Mouse (Mus musculus) hindbrain, embryonic 14.5 days (tissue): ENCODE measurements around the gene Fpgs. TPM values are rescaled to one million over a fixed set of nuclear protein-coding genes. Genes with fewer than 3 reads are reported as not detected.

Source experiments
- ATAC-seq: fragments of 200-750 bp; cut with Nextera tagmentation; 2 replicates; pipeline ENCODE4 v1.8.0; 2017; ENCODE audit warnings: moderate number of reproducible peaks, mild to moderate bottlenecking, moderate TSS enrichment, moderate library complexity; ENCODE audit not compliant: low FRiP score
- DNase-seq: peaks from one replicate; pipeline ENCODE4 v3.0.0-alpha.2; 2015; ENCODE audit warnings: low spot score
- H3K27ac ChIP-seq: fragments of 300-500 bp; sonication (generic); 2 replicates; pipeline ENCODE4 v1.5.1; 2014; ENCODE audit warnings: mild to moderate bottlenecking, moderate library complexity
- H3K27me3 ChIP-seq: fragments of 300-500 bp; sonication (generic); 2 replicates; pipeline ENCODE4 v1.6.1; 2014; ENCODE audit warnings: mild to moderate bottlenecking, low read length, mixed read lengths; ENCODE audit not compliant: control insufficient read depth, insufficient read depth
- H3K36me3 ChIP-seq: fragments of 300-500 bp; sonication (generic); replicated peaks from 2 replicates; pipeline ENCODE4 v1.6.1; 2014; ENCODE audit not compliant: control insufficient read depth, insufficient read depth
- H3K4me1 ChIP-seq: fragments of 300-500 bp; sonication (generic); replicated peaks from 2 replicates; pipeline ENCODE4 v1.6.1; 2014; ENCODE audit warnings: antibody characterized with exemption, low read length, mixed read lengths; ENCODE audit not compliant: control insufficient read depth, insufficient read depth
- H3K4me2 ChIP-seq: fragments of 300-500 bp; sonication (generic); replicated peaks from 2 replicates; pipeline ENCODE4 v1.6.1; 2014; ENCODE audit warnings: mild to moderate bottlenecking, moderate library complexity
- H3K4me3 ChIP-seq: fragments of 300-500 bp; sonication (generic); replicated peaks from 2 replicates; pipeline ENCODE4 v1.5.1; 2014; ENCODE audit warnings: mild to moderate bottlenecking, low read length
- H3K9ac ChIP-seq: fragments of 300-500 bp; sonication (generic); 2 replicates; pipeline ENCODE4 v1.6.1; 2014
- H3K9me3 ChIP-seq: fragments of 300-500 bp; sonication (generic); 2 replicates; pipeline ENCODE4 v1.6.1; 2016; ENCODE audit warnings: low read length; ENCODE audit not compliant: control insufficient read depth
- whole genome bisulfite sequencing: fragments of 180-500 bp; shearing (Covaris S2); extraction: QIAGEN DNeasy Blood & Tissue Kit; methylation state at CpG from one replicate; pipeline ENCODE4 v1.1.7; 2014; 5-methylcytosine and 5-hydroxymethylcytosine counted together
- polyA plus RNA-seq: library from polyadenylated mRNA; unstranded; fragments of >200 nt; fragmentation: Nextera tagmentation; extraction: Ambion mirVana; gene quantifications from 2 replicates; pipeline ENCODE4 v1.2.1, GENCODE M21; 2014

Fpgs gene
- polyA plus RNA-seq, 1 experiment from 2014 or later = 14.8 TPM

- no peak overlapping the region for H3K9ac ChIP-seq
- H3K27me3 ChIP-seq = no peaks in the 10 kb centered on the region
- H3K27ac ChIP-seq = no peak overlapping the region
- no peak overlapping the region for H3K4me3 ChIP-seq
- ATAC-seq = no peak
- DNase-seq = no peak
- H3K4me1 ChIP-seq = no peaks in the 10 kb centered on the region
- 92% methylated on average over 10 of the region's 10 CpGs for WGBS
- H3K9me3 ChIP-seq = no peaks in the 10 kb centered on the region
- no peak overlapping the region for H3K4me2 ChIP-seq
- H3K36me3 ChIP-seq = peaks cover 62% of the 10 kb centered on the region
These were observed 20.2 kb downstream of the Fpgs start for GRCm38 (mm10) chr2:32683701-32684100.

DNA sequence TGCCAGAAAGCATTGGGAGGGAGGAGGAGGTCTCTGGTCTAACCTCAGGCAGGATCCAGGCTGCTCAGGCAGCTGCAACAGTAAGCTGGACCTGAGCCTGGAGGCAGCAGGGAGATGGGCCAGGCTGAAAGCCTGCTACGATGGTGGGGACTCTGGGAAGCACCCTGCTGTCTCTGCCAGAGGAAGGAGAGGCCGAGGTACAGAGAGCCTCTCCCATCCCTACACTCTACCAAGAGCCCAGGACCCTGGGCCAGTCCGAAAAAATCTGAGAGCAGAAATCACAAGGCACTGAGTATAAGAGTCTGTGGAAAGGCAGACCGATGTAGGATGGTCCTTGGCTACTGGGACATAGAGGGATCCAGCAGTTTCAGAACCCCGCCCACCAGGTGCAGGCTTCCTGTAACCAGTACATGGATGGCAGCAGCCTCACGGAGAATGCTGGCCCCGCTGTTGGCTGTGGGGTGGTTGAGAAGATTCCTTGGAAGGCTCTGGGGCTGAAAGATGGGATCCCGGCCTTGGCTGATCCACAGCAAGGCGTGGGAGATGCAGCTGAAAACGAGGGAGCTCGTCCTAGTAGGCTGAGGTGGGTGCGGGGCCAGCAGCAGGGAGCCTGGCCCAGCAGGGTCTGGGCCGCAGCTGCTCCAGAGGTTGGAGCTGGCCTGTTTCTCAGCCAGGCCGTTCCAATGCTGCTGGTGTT, 21.1 kb downstream of the Fpgs start:
- Histone ChIP-seq H3K4me3 (no peak overlapping the region), H3K4me1 (no peaks in the 10 kb centered on the region), H3K27me3 (no peaks in the 10 kb centered on the region), H3K9ac (no peak overlapping the region), H3K36me3 (peaks cover 61% of the 10 kb centered on the region), H3K27ac (no peak overlapping the region), H3K9me3 (no peaks in the 10 kb centered on the region), H3K4me2 (no peak overlapping the region)
- ATAC-seq (no peak), DNase-seq (no peak)
- 76% methylated on average over 14 of the region's 14 CpGs for WGBS

DNA sequence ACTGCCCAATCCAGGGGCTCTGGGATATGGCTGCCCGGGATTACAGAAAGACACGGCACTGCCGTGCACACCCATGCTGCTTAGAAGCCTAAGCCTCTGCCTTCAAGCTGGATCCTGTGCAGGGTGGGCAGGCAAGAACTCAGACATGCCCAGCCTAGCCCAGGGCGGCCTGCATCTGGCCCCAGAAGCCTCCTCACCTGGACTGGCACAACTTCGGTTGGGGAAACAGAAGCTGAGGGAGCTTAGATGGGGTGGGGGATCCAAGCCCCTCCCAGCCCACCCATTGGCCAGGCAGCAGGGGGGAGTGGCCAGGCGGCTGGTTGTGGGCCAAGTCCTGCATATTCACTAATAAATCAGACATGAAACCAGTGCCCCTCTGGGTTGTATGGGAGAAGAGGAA, 22.2 kb downstream of the Fpgs start:
- no peaks in the 10 kb centered on the region for H3K4me1 ChIP-seq
- H3K36me3 ChIP-seq = peaks cover 49% of the 10 kb centered on the region
- ATAC-seq (no peak), DNase-seq (no peak)
- H3K9ac ChIP-seq = no peak overlapping the region
- H3K27me3 ChIP-seq = no peaks in the 10 kb centered on the region
- 65% methylated on average over 6 of the region's 6 CpGs for WGBS
- no peak overlapping the region for H3K4me3 ChIP-seq
- H3K4me2 ChIP-seq = no peak overlapping the region
- no peaks in the 10 kb centered on the region for H3K9me3 ChIP-seq
- no peak overlapping the region for H3K27ac ChIP-seq

- WGBS = 87% methylated on average over 19 of the region's 19 CpGs
- Histone ChIP-seq H3K36me3 (peaks cover 43% of the 10 kb centered on the region), H3K9ac (no peak overlapping the region), H3K27ac (no peak overlapping the region), H3K4me3 (no peak overlapping the region), H3K4me1 (no peaks in the 10 kb centered on the region), H3K27me3 (no peaks in the 10 kb centered on the region), H3K4me2 (no peak overlapping the region), H3K9me3 (no peaks in the 10 kb centered on the region)
- DNase-seq = no peak
- no peak for ATAC-seq
These were observed 22.8 kb downstream of the Fpgs start for GRCm38 (mm10) chr2:32680961-32681650.

DNA sequence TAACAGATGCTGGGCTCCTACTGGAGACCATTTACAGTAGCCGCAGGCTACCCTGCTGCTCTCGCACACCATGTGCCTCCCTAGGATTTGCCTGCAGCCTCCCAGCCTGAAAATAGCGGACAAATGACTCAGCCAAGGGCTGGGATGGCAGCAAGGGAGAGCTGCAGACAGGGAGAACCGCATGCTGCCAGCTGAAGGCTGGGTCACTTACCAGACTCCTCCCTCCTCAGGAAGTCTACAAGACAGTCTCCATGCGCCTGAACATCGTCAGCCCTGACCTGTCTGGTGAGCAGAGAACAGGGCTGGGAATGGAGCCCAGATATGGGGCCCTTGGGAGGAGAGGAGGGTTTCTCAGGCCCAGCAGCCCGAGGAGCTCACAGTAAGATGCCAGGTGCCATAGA, 23.9 kb downstream of the Fpgs start:
- whole genome bisulfite sequencing = 62% methylated on average over 7 of the region's 7 CpGs
- Histone ChIP-seq H3K27me3 (no peaks in the 10 kb centered on the region), H3K9me3 (no peaks in the 10 kb centered on the region), H3K4me1 (no peaks in the 10 kb centered on the region), H3K9ac (no peak overlapping the region), H3K27ac (no peak overlapping the region), H3K4me3 (no peak overlapping the region), H3K36me3 (peaks cover 33% of the 10 kb centered on the region), H3K4me2 (no peak overlapping the region)
- DNase-seq (no peak), ATAC-seq (no peak)

- Histone ChIP-seq H3K27me3 (no peaks in the 10 kb centered on the region), H3K4me2 (no peak overlapping the region), H3K4me3 (no peak overlapping the region), H3K9me3 (no peaks in the 10 kb centered on the region), H3K27ac (no peak overlapping the region), H3K9ac (no peak overlapping the region), H3K36me3 (peaks cover 9% of the 10 kb centered on the region), H3K4me1 (no peaks in the 10 kb centered on the region)
- 92% methylated on average over 7 of the region's 7 CpGs for WGBS
- ATAC-seq (no peak), DNase-seq (no peak)
These were observed 26.3 kb downstream of the Fpgs start for GRCm38 (mm10) chr2:32677683-32678082.

DNA sequence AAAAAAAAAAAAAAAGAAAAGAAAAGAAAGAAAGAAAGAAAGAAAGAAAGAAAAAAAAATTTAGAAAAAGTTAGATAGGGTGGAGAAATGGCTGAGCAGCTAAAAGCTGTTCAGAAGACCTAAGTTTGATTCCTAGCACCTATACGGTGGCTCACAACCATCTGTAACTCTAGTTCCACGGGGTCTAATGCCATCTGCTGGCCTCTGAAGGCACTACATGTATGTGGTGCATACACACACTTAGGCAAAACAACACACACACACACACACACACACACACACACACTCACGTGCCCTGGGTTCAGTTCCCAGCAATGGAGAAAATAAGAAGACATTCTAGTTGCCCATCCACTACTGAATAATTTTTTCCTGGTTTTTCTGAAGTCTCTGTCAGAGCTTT, 27.1 kb downstream of the Fpgs start:
- H3K36me3 ChIP-seq = 0 out of 2 replicates have a peak, but pooled peaks cover under 1% of the 10 kb centered on the region
- H3K27ac ChIP-seq = no peak overlapping the region
- no peak overlapping the region for H3K4me3 ChIP-seq
- no peaks in the 10 kb centered on the region for H3K4me1 ChIP-seq
- 89% methylated on average over 3 of the region's 3 CpGs for WGBS
- H3K9ac ChIP-seq = no peak overlapping the region
- H3K4me2 ChIP-seq = no peak overlapping the region
- no peaks in the 10 kb centered on the region for H3K27me3 ChIP-seq
- ATAC-seq = no peak
- no peaks in the 10 kb centered on the region for H3K9me3 ChIP-seq
- DNase-seq = no peak

- 84% methylated on average over 16 of the region's 16 CpGs for WGBS
- H3K36me3 ChIP-seq = no peaks in the 10 kb centered on the region
- no peak overlapping the region for H3K4me2 ChIP-seq
- H3K9me3 ChIP-seq = no peaks in the 10 kb centered on the region
- no peak overlapping the region for H3K4me3 ChIP-seq
- H3K27me3 ChIP-seq = no peaks in the 10 kb centered on the region
- no peak overlapping the region for H3K27ac ChIP-seq
- no peaks in the 10 kb centered on the region for H3K4me1 ChIP-seq
- DNase-seq = no peak
- no peak for ATAC-seq
- no peak overlapping the region for H3K9ac ChIP-seq
These were observed 30.6 kb downstream of the Fpgs start for GRCm38 (mm10) chr2:32673176-32673917.

DNA sequence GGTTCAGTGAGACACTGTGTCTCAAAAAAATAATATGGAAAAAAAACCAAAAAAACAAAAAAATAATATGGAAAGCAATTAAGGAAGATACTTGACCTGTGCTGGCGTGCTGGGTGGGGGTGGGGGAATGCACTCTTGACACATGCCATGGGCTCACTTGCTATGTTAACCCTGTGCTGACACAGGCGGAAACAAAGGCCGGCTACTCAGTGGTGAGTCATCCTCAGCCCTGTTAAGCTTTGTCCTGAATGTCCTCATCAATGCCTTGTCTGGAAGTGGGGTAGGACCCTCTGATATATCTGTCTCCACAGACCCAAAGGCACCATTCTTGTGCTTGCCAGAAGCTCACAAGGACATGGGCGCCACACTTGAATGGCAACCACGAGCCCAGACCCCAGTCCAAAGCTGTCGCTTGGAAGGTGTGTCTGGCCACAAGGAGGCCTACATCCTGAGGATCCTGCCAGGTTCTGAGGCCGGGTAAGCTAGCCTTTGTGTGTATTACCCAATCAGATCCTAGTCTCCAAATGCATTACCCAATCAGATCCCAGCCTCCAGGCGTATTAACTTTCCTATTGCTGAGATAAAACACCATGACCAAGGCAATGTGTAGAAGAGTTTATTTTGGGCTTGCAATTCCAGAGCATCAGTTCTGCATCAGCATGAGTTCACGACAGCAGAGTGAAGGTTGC, 31.9 kb downstream of the Fpgs start:
- DNase-seq = no peak
- Histone ChIP-seq H3K27me3 (no peaks in the 10 kb centered on the region), H3K4me1 (no peaks in the 10 kb centered on the region), H3K27ac (no peak overlapping the region), H3K9me3 (no peaks in the 10 kb centered on the region), H3K4me2 (no peak overlapping the region), H3K36me3 (no peaks in the 10 kb centered on the region), H3K9ac (no peak overlapping the region), H3K4me3 (no peak overlapping the region)
- no peak for ATAC-seq
- WGBS = 64% methylated on average over 9 of the region's 9 CpGs
